Mouse (Mus musculus): ENCODE measurements around the gene Tmem176a. TPM values are rescaled to one million over a fixed set of nuclear protein-coding genes. Genes with fewer than 3 reads are reported as not detected.
A peak's percentile ranks its signal among the peaks of the same experiment; 100 is the strongest.

Tmem176a gene
- polyA plus RNA-seq, 1 experiment from 2014 or later, result 227 TPM

GRCm38 (mm10) chr6:48838321-48839080, 2.2 kb upstream of the Tmem176a start:
- H3K4me3 ChIP-seq (ENCODE audit: low read length), result no peak overlapping the region
- H3K27me3 ChIP-seq (ENCODE audit: insufficient read depth, low read length), result no peaks in the 10 kb centered on the region
- H3K9ac ChIP-seq (replicated peaks; ENCODE audit: low read length), result peak overlapping the region; percentile 25; the same call in 1 of the 2 replicates
- 68% methylated on average over 6 of the region's 6 CpGs for WGBS
- peaks cover 45% of the 10 kb centered on the region for H3K36me3 ChIP-seq (ENCODE audit: insufficient read depth, low read length)
- no peak overlapping the region for H3K27ac ChIP-seq (ENCODE audit: low read length)
- peak overlapping the region; percentile 71 for H3K4me2 ChIP-seq (replicated peaks; ENCODE audit: low read depth, low read length)
- peaks cover 30% of the 10 kb centered on the region for H3K4me1 ChIP-seq (ENCODE audit: insufficient read depth, low read length)
- no peak for ATAC-seq (ENCODE audit: low FRiP score, low TSS enrichment)
- H3K9me3 ChIP-seq (ENCODE audit: low read length), result no peaks in the 10 kb centered on the region

GRCm38 (mm10) chr6:48840973-48841625, 380 bp downstream of the Tmem176a start, which contains the start of gene Tmem176b:
TSS of gene Tmem176b (minus strand) at chr6:48841496.
- H3K4me3 ChIP-seq (ENCODE audit: low read length), result peak within 1 kb of the TSS; percentile 62
- peak within 1 kb of the TSS; percentile 71 for H3K4me2 ChIP-seq (replicated peaks; ENCODE audit: low read depth, low read length)
- H3K36me3 ChIP-seq (ENCODE audit: insufficient read depth, low read length), result peaks cover 42% of the 10 kb centered on the region
- peaks cover 30% of the 10 kb centered on the region for H3K4me1 ChIP-seq (ENCODE audit: insufficient read depth, low read length)
- H3K27ac ChIP-seq (ENCODE audit: low read length), result peak within 1 kb of the TSS; percentile 92
- H3K9ac ChIP-seq (replicated peaks; ENCODE audit: low read length), result peak within 1 kb of the TSS; percentile 84
- H3K9me3 ChIP-seq (ENCODE audit: low read length), result no peaks in the 10 kb centered on the region
- no peaks in the 10 kb centered on the region for H3K27me3 ChIP-seq (ENCODE audit: insufficient read depth, low read length)
- WGBS, result 3% methylated on average over 6 of the region's 6 CpGs
- peak; percentile 96 for ATAC-seq (ENCODE audit: low FRiP score, low TSS enrichment)

- Histone ChIP-seq H3K27ac (ENCODE audit: low read length) (peak overlapping the region; percentile 92), H3K27me3 (ENCODE audit: insufficient read depth, low read length) (no peaks in the 10 kb centered on the region), H3K4me1 (ENCODE audit: insufficient read depth, low read length) (peaks cover 30% of the 10 kb centered on the region), H3K4me2 (replicated peaks; ENCODE audit: low read depth, low read length) (peak overlapping the region; percentile 71), H3K36me3 (ENCODE audit: insufficient read depth, low read length) (peaks cover 34% of the 10 kb centered on the region), H3K9me3 (ENCODE audit: low read length) (no peaks in the 10 kb centered on the region), H3K4me3 (ENCODE audit: low read length) (peak overlapping the region; percentile 62), H3K9ac (replicated peaks; ENCODE audit: low read length) (peak overlapping the region; percentile 84)
- ATAC-seq (ENCODE audit: low FRiP score, low TSS enrichment), result no peak
- 50% methylated on average over 11 of the region's 11 CpGs for WGBS
Measured at GRCm38 (mm10) chr6:48842111-48842842, 1.6 kb downstream of the Tmem176a start.

GRCm38 (mm10) chr6:48845086-48845485, 4.4 kb downstream of the Tmem176a start:
- Histone ChIP-seq H3K9ac (replicated peaks; ENCODE audit: low read length) (no peak overlapping the region), H3K27ac (ENCODE audit: low read length) (no peak overlapping the region), H3K36me3 (ENCODE audit: insufficient read depth, low read length) (peaks cover 28% of the 10 kb centered on the region), H3K27me3 (ENCODE audit: insufficient read depth, low read length) (no peaks in the 10 kb centered on the region), H3K4me2 (replicated peaks; ENCODE audit: low read depth, low read length) (no peak overlapping the region), H3K9me3 (ENCODE audit: low read length) (no peaks in the 10 kb centered on the region), H3K4me3 (ENCODE audit: low read length) (no peak overlapping the region), H3K4me1 (ENCODE audit: insufficient read depth, low read length) (peaks cover 13% of the 10 kb centered on the region)
- ATAC-seq (ENCODE audit: low FRiP score, low TSS enrichment), result no peak
- WGBS, result 77% methylated on average over 4 of the region's 4 CpGs

GRCm38 (mm10) chr6:48851820-48852491, 11.2 kb downstream of the Tmem176a start:
- peak overlapping the region; percentile 68 for H3K4me2 ChIP-seq (replicated peaks; ENCODE audit: low read depth, low read length)
- no peaks in the 10 kb centered on the region for H3K27me3 ChIP-seq (ENCODE audit: insufficient read depth, low read length)
- H3K4me3 ChIP-seq (ENCODE audit: low read length), result peak overlapping the region; percentile 48
- ATAC-seq (ENCODE audit: low FRiP score, low TSS enrichment), result peak; percentile 82
- H3K4me1 ChIP-seq (ENCODE audit: insufficient read depth, low read length), result no peaks in the 10 kb centered on the region
- WGBS, result 2% methylated on average over 29 of the region's 29 CpGs
- H3K9ac ChIP-seq (replicated peaks; ENCODE audit: low read length), result peak overlapping the region; percentile 72
- H3K36me3 ChIP-seq (ENCODE audit: insufficient read depth, low read length), result no peaks in the 10 kb centered on the region
- no peaks in the 10 kb centered on the region; the same call in 1 of the 2 replicates for H3K9me3 ChIP-seq (ENCODE audit: low read length)
- H3K27ac ChIP-seq (ENCODE audit: low read length), result peak overlapping the region; percentile 96

- Histone ChIP-seq H3K4me1 (ENCODE audit: insufficient read depth, low read length) (peaks cover 8% of the 10 kb centered on the region; the same call in 1 of the 2 replicates), H3K36me3 (ENCODE audit: insufficient read depth, low read length) (no peaks in the 10 kb centered on the region), H3K9ac (replicated peaks; ENCODE audit: low read length) (no peak overlapping the region), H3K27me3 (ENCODE audit: insufficient read depth, low read length) (no peaks in the 10 kb centered on the region), H3K4me2 (replicated peaks; ENCODE audit: low read depth, low read length) (no peak overlapping the region), H3K27ac (ENCODE audit: low read length) (no peak overlapping the region), H3K4me3 (ENCODE audit: low read length) (no peak overlapping the region), H3K9me3 (ENCODE audit: low read length) (no peaks in the 10 kb centered on the region; the same call in 1 of the 2 replicates)
- WGBS, result 97% methylated on average over 2 of the region's 2 CpGs
- ATAC-seq (ENCODE audit: low FRiP score, low TSS enrichment), result no peak
Measured at GRCm38 (mm10) chr6:48854155-48854554, 13.4 kb downstream of the Tmem176a start.

GRCm38 (mm10) chr6:48857613-48858302, 17.0 kb downstream of the Tmem176a start:
- H3K27me3 ChIP-seq (ENCODE audit: insufficient read depth, low read length), result no peaks in the 10 kb centered on the region
- no peak overlapping the region for H3K4me3 ChIP-seq (ENCODE audit: low read length)
- H3K27ac ChIP-seq (ENCODE audit: low read length), result no peak overlapping the region
- no peak for ATAC-seq (ENCODE audit: low FRiP score, low TSS enrichment)
- no peak overlapping the region for H3K9ac ChIP-seq (replicated peaks; ENCODE audit: low read length)
- H3K9me3 ChIP-seq (ENCODE audit: low read length), result no peaks in the 10 kb centered on the region; the same call in 1 of the 2 replicates
- no peaks in the 10 kb centered on the region for H3K36me3 ChIP-seq (ENCODE audit: insufficient read depth, low read length)
- WGBS, result 40% methylated on average over 8 of the region's 8 CpGs
- no peak overlapping the region for H3K4me2 ChIP-seq (replicated peaks; ENCODE audit: low read depth, low read length)
- peaks cover 10% of the 10 kb centered on the region; the same call in 1 of the 2 replicates for H3K4me1 ChIP-seq (ENCODE audit: insufficient read depth, low read length)

GRCm38 (mm10) chr6:48860130-48860815, 19.6 kb downstream of the Tmem176a start:
- Histone ChIP-seq H3K27me3 (ENCODE audit: insufficient read depth, low read length) (no peaks in the 10 kb centered on the region), H3K27ac (ENCODE audit: low read length) (no peak overlapping the region), H3K9ac (replicated peaks; ENCODE audit: low read length) (peak overlapping the region; percentile 48; the same call in 1 of the 2 replicates), H3K4me3 (ENCODE audit: low read length) (peak overlapping the region; percentile 35), H3K4me1 (ENCODE audit: insufficient read depth, low read length) (peaks cover 18% of the 10 kb centered on the region; the same call in 1 of the 2 replicates), H3K36me3 (ENCODE audit: insufficient read depth, low read length) (no peaks in the 10 kb centered on the region), H3K9me3 (ENCODE audit: low read length) (no peaks in the 10 kb centered on the region), H3K4me2 (replicated peaks; ENCODE audit: low read depth, low read length) (peak overlapping the region; percentile 49)
- peak; percentile 80 for ATAC-seq (ENCODE audit: low FRiP score, low TSS enrichment)
- WGBS, result 13% methylated on average over 23 of the region's 23 CpGs

All from kidney, embryonic 16.5 days (tissue).